Mouse (Mus musculus): ENCODE measurements at regions not wholly inside any gene's neighbourhood (a gene's known extent, or its start where the extent isn't known, plus 50 kb on each side); places are given as distances from the start of the nearest gene placed in this dataset.

DNA sequence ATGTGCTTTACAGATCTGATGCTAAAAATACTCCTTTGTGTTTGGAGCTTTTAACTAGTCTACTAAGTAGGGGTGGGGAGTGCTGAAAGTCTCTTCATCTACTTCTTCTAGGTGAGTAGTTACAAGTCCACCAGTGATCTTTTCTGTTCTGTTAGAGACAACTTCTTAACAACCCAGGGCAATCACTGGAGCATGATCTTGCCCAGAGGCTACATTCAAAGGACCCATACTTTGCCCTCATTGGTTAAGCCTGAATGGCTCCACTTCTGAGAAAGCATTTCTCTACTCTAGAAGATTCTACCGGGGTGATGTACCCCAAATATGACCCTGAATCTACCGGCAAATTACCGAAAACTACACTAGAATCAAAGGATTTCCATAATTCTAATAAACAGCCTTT is 390.2 kb downstream of the Lpin1 start:
- CTCF ChIA-PET: no interaction called here
- POLR2A ChIA-PET: no interaction called here

- CTCF ChIA-PET: no interaction called here
These were observed 391.9 kb downstream of the Lpin1 start for GRCm38 (mm10) chr12:16218906-16219305.

DNA sequence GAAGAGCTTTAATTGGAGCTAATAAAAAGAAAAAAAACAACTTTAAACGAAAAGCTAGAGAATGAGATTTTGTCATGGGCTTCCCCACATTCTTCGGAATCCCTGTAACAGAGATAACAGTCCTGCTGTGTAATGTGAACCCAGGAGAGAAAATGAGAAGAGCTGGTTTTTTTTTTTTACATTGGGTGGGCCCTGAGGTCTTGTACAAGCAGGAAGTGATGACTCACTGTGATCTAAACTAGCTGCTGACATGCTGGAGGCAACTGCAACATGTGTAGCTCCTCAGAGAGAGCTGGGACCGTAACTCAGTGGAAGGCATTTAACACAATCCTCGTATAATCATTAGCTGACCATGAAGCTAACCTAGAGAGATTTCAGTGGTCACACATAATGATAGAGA is 393.8 kb upstream of the Trib2 start:
- CTCF ChIA-PET: no interaction called here

More at GRCm38 (mm10) chr12:16218906-16219305, 391.9 kb downstream of the Lpin1 start:
- POLR2A ChIA-PET: no interaction called here

DNA sequence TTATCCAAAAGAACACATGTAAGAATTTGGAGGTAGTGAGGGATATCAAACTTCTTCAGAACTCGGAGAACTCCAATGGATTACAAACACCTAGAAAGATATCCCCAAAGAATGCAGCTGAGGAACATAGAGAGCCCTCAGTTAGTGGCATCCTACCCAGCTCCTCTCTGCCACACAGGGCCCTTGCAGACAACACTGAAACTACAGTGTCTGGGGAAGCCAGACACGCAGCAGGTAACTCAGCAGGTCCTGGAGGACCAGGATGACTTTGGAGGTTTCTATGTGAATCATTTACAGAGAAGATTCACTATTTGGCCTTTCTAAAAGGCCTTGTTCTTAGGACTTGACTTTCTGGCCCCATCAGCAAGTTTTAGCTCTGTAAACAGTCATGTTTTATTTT is 393.4 kb upstream of the Trib2 start:
- ChIA-PET POLR2A (interaction anchor here in 1 of 4 experiments (0.6 kb wide), 1 partner anchor 151 kb away, joined by 3 read pairs; no protein-coding TSS in a partner anchor), CTCF (no interaction called here)

More for the DNA sequence above, 393.8 kb upstream of the Trib2 start:
- POLR2A ChIA-PET: interaction anchor here in 1 of 4 experiments (0.6 kb wide), 1 partner anchor 150 kb away, joined by 3 read pairs; no protein-coding TSS in a partner anchor

DNA sequence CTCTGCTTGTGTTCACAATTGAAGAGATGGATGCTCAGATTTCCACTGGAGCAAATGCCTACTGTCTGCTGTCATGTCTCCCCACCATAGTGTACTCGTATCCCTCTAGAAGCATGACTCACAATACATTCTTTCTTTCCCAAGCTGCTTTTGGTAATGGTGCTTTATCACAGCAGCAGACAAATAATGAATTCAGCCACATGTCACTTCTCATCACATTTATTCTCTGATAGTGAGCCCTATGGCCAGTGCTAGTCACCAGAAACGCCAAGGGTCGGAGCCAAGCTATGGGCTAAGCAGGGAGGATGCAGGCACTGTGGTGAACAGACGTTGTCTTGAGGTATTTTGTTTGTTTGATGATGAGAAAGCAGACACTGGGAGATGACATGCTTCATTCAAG is 388.2 kb upstream of the Trib2 start:
- CTCF ChIA-PET: interaction anchor here in 1 of 4 experiments (0.7 kb wide), 1 partner anchor 432 kb away, joined by 3 read pairs; no protein-coding TSS in a partner anchor
- POLR2A ChIA-PET: no interaction called here

DNA sequence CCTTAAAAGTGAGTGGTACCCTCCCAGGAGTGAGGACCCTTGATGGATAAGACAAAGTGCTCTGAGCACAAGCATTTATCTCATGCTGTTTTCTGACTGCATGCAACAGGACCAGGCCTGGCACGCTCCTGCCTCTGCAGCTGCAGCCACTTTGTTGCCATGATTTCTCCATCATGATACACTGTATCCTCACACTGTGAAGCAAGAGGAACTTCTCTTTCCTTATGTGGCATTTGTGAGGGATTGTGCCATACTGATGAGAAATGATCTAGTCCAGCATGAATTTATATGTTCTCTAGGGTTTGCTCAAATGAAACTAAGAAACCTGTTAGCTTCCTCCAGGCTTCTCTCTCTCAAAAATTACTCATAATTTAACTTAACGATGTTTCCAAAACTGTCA is 380.2 kb upstream of the Trib2 start:
- CTCF ChIA-PET: no interaction called here
- POLR2A ChIA-PET: no interaction called here

DNA sequence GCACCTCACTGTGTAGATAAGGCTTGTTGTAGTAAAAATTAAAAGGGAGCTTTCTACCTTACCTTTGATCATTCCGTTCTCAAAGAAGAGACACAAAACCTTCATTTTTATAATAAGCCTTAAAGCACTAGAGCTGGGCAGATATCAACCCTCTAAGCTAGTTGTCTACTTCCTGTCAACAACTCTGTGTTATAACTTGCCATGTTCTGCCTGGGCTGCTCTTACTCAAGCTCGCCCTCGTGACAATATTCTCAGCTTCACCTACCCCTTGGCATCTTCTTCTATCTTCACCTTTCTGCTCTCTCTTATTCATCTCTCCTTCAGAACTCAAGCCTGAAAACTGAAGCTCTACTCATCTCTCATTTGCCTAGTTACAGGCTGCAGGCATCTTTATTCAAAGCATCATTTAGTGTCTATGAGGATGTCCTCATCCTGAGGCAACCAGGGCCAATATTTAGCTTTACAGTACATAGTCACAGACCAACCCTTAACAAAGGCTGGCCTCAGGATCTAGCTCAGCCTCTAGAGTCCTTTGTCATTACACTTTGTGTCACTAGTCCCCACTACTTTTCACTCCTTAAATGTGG is 375.2 kb upstream of the Trib2 start:
- ChIA-PET POLR2A (no interaction called here), CTCF (no interaction called here)

GRCm38 (mm10) chr12:16190706-16191105 is 374.0 kb upstream of the Trib2 start:
- CTCF ChIA-PET: no interaction called here
- POLR2A ChIA-PET: no interaction called here

- POLR2A ChIA-PET: no interaction called here
- CTCF ChIA-PET: no interaction called here
These were observed 372.7 kb upstream of the Trib2 start for GRCm38 (mm10) chr12:16189441-16189840.

- ChIA-PET CTCF (interaction anchor here in 1 of 4 experiments (0.9 kb wide), 1 partner anchor 10 kb away, joined by 3 read pairs; no protein-coding TSS in a partner anchor), POLR2A (interaction anchor here in 1 of 4 experiments (0.9 kb wide), 1 partner anchor 29 kb away, joined by 3 read pairs; no protein-coding TSS in a partner anchor)
These were observed 369.3 kb upstream of the Trib2 start for GRCm38 (mm10) chr12:16185976-16186515.

- POLR2A ChIA-PET: no interaction called here
- CTCF ChIA-PET: interaction anchor here in 1 of 4 experiments (0.9 kb wide), 1 partner anchor 10 kb away, joined by 3 read pairs; no protein-coding TSS in a partner anchor
These were observed 368.8 kb upstream of the Trib2 start for GRCm38 (mm10) chr12:16185431-16185923.

- POLR2A ChIA-PET: no interaction called here
- CTCF ChIA-PET: interaction anchor here in 1 of 4 experiments (0.7 kb wide), 1 partner anchor 71 kb away, joined by 6 read pairs; no protein-coding TSS in a partner anchor
These were observed 366.3 kb upstream of the Trib2 start for GRCm38 (mm10) chr12:16183055-16183454.

GRCm38 (mm10) chr12:16181599-16181998 is 364.9 kb upstream of the Trib2 start:
- POLR2A ChIA-PET: no interaction called here
- CTCF ChIA-PET: no interaction called here

- CTCF ChIA-PET: no interaction called here
- POLR2A ChIA-PET: no interaction called here
These were observed 363.2 kb upstream of the Trib2 start for GRCm38 (mm10) chr12:16179897-16180296.

DNA sequence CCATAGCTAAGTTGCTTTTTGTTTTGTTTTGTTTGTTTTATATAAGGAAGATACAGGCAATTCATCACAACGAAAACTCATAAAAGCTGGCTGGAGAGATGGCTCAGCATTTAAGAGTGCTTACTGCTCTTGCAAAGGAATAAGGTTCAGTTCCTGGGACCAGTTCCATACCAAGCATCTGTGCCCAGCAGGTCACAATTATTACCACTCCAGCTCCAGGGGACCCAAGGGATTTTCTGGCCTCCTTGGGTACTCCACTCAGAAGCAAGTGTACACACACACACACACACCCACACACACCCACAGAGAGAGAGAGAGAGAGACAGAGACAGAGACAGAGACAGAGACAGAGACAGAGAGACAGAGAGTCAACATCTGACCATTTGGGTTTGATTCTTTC is 359.6 kb upstream of the Trib2 start:
- POLR2A ChIA-PET: no interaction called here
- CTCF ChIA-PET: no interaction called here

DNA sequence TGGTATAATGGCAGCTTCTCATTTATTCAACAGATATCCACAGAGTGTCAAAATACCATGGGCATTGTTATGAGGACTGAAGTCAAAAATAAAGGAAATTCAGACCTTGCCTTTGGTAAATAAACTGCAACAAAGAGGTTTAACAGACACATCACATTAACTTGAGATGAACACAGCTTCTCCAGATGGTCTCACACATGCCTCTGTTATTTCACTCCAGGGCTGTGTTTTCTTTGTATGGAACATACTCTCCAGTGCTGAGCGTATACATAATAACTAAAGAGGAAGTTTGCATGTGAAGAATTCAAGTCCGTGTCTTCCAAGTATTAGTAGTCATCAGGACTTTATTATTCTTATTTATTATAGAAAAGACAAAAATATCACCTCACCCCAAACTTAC is 355.5 kb upstream of the Trib2 start:
- ChIA-PET CTCF (no interaction called here), POLR2A (no interaction called here)

DNA sequence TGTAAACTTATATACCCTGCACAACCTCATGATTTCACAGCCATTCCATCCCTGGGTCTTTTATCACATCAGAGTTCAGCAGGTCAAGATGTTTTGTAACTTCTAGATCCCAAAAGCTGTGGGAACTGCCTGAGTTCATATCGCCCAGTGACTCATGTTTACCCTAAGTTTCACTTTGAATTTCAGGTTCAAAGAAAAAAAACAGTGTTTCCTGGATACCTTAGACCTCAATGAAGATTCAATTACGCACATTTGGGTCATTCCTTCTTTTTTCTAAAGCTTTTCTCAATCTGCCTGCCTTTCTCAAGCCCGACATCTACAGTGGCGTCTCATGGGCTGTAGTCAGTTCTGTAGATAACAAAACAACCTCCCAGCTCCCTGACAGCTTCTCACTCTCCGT is 354.9 kb upstream of the Trib2 start:
- ChIA-PET POLR2A (no interaction called here), CTCF (no interaction called here)

- ChIA-PET CTCF (no interaction called here), POLR2A (no interaction called here)
These were observed 353.2 kb upstream of the Trib2 start for GRCm38 (mm10) chr12:16169781-16170535.

- CTCF ChIA-PET: no interaction called here
- POLR2A ChIA-PET: no interaction called here
These were observed 351.1 kb upstream of the Trib2 start for GRCm38 (mm10) chr12:16167793-16168343.

DNA sequence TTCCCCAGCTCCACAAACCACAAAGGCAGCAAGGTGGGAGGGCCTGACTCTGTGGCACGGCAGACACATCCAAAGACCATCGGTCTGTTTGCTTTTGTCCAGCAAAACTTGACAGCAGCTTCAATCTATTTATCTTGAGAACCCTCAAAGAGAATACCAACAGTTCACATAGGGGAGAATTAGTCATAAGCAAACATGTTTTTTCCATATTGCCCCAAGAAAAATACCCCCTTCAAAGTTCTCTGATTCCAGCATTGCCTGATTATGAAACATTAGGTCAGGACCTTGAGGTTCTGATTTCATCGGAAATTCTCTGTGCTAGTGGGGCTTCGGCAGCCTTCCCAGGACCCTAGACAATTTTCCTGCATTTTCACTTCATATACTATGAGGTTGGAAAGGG is 348.4 kb upstream of the Trib2 start:
- ChIA-PET POLR2A (no interaction called here), CTCF (no interaction called here)

GRCm38 (mm10) chr12:16161947-16162346 is 345.2 kb upstream of the Trib2 start:
- POLR2A ChIA-PET: no interaction called here
- CTCF ChIA-PET: interaction anchor here in 1 of 4 experiments (0.7 kb wide), 1 partner anchor 417 kb away, joined by 3 read pairs; no protein-coding TSS in a partner anchor
